Mouse (Mus musculus): ENCODE measurements at regions not wholly inside any gene's neighbourhood (a gene's known extent, or its start where the extent isn't known, plus 50 kb on each side); places are given as distances from the start of the nearest gene placed in this dataset.

DNA sequence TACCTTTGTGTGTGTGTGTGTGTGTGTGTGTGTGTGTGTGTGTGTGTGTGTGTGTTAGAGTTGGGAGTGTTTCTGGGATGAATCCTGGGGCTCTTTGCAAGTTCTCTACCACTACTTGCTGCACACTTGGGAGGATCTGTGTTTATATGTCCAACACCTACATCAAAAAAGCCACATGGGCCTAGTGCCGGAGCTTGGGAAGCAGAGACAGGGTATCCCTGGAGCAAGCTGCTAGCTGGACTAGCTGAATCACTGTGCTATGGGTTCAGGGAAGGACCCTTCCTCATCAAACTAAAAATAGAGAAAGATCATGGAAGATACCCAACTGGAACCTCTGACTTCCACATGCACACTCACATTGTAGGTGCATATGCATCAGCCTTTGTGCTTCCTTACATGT is 187.4 kb downstream of the Insig2 start:
- DNase-seq (ENCODE audit: low spot score in 2 of 2): no peak

DNA sequence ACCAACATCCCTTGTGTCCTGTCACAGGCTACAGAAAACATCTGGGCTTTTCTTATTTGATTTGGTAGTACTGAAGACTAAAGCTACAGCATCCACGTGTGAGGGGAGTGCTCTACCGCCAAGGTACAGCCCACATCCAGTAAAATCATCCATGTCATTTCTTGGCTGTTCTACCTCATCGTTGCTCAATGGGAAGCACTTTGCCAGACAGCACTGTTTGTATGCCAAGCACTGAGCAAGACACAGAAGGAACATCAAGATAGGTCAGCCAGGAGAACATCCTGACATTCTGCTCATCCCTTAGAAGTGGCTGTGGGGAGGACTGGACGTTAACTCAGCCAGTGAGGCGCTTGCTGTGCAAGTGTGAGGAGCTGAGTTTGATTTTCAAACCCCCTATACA is 178.9 kb downstream of the Insig2 start:
- DNase-seq (ENCODE audit: low spot score in 2 of 2): no peak

DNA sequence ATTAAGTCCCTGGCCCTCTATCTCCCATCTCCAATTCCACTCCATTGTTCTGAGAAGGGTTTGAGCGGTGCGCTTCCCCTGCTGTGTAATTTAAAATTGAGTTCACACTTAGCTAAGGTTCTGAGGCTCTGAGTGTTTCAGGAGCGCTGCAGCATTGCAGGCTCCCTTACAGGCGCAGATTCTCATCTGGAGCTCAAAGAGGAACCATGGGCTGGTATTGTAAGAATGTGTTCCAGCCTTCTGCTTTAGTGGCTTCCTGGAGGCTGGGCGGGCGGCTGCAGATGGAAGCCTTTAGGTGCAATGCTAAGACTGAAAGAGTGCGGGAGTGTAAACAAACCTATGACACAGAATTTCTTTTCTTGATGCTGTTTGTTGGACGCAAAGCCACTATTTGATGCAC is 177.8 kb downstream of the Insig2 start:
- peak in 1 of 2 experiments; percentile 16 for DNase-seq (ENCODE audit: low spot score in 2 of 2)

DNA sequence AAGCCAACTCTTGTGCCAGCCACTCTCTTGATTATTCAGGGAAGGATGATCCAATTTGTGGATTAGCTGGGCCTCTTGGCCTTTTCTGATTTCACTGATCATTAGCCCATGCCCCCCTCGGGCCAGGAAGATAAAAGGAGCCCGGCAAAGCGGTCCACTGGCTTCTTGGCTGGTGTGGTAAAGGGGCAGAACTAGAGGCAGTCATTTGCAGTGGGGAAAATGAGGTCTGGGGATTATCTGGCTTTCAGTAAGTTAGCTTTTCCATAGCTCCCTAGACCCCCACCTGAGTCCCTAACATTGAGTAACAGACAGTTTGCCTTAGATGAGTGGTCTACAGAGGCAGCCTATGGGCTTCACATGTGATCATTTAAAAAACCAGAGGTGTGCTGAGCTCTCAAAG is 163.7 kb downstream of the Insig2 start:
- no peak for DNase-seq (ENCODE audit: low spot score in 2 of 2)

DNA sequence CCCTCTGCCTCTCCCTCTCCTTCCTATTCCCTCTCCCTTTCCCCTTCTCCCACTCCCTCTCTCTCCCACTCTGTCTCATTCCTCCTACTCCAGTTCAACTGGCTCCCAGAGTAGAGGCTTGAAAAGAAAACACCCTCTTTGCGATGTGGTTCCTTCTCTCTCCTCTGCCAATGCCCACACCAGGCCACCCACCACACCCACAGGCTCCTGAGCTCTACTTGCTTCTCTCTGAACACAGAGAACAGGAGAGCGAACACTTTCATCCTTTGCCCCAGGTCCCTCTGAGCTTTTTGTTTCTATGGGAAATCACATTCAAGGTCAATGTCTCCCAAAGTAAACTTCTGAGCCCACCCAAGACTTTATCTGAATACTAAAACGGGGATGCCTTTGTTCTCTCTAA is 155.8 kb downstream of the Insig2 start:
- no peak for DNase-seq (ENCODE audit: low spot score in 2 of 2)

DNA sequence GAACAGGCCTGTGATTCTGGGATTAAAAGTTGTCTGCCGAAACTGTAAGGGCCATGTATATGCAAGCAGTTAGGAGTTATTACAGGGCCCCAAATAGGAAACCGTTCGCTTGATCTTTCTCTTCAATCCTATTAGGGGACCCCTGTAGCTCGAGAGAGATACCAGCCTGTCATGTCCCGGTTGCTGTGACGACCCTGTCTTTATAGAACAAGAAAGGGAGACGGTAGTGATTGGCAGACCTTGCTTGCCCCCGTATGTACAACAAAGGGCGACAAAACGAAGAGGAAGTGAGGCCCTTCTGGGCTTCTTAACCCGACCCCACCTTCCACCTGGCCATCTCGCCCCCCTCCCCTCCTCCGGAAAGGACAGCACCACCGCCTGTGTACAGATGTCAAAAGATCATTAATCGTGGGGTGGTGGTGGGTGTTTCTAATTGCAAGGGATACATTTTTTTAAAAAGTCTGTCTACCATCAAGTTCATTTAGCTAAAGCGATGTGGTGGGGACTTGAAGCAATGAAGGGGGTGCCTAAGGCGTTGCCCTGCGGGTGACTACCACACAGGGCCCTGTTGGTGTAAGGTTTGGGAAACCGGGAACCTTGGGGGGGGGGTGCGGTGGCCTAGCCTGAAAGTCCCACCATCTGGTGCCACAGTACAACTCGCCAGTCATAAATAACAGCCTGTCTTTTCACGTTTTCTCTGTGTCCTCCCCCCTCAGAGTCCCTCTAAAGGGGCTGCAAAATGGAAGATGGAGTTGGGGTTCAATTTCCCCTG is 155.1 kb downstream of the Insig2 start:
- no peak for DNase-seq (ENCODE audit: low spot score in 2 of 2)

DNA sequence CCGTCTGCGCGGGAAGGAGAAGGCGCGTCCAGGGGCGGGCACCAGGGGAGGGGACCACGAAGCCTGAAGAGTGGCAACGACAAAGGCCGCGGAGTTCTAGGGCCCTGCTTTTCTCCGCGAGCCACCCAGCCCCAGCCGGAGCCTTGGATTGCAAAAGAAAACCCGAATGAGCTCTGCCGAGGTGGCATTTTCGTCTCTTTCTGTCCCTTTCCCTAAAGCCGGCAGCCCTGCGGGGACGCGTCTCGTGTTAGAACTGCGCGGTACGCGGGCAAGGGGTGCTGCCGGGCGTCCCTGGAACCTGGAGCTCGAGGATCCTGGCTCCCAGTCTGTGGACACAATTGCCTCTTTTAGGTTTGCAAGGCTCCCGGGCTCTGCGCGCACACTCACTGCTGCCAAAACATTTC is 154.5 kb downstream of the Insig2 start:
- no peak for DNase-seq (ENCODE audit: low spot score in 2 of 2)

DNA sequence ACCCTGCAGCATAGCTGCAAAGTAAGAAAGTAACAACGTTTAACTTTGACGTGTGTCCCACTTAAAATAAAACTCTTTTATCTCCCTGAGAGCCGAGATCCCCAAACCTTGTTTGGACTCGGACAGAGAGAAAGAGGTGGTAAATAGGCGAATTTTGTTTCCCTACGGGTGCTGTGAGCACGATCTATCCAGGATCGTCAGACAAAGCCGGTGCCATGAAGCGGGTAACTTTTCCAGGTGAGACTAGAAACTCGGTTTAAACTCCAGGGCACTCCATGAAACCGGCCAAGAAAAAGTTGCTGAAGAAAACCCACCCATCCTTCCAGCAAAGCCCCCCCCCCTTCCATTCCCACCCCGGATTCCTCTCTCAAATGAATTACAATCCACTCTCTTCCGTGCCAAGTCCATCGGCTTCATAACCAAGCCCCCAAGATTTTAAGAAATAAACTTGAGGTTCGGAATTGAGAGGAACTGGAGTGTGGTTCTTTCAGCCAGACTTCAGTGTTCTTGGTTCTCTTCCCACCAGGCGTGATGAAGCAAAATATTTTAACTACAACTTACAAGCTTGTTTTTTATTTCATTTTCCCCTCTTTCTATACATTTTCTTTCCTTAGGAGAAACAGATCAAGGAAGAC is 153.7 kb downstream of the Insig2 start:
- DNase-seq (ENCODE audit: low spot score in 2 of 2): no peak

DNA sequence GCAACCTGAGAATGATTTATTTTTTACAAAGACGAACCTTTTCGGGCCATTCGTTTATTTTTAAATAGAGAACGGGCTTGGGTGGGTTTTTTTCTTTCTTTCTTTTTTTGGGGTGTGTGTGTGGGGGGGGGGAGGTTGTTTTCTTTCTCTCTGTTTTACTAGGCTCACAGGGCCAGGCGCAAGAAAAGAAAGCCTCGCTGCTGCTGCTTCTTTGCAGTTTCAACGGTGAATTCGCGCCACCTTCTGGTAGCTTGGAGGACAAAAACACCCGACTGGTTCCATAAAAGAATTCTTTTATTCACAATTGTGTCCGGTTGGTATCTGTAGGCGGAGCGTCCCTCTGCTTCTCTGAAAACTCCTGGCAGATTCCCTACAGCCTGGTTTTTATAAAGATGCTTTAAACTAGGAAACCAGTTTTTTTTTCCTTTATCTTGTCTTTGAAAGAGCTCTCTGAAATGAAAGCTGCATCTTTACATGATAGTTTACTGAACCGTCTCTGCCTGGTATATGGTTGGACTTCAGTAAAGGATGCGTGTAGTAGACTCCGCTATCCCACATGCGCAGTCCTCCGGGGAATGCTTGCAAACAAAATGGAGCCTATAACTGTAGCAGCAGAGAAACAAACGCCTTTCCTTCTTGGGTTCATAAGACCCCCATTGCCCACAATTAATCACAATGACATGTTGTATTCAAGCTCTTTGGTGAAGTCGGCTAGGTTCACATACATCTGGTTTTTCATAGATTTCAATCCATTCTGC is 151.9 kb downstream of the Insig2 start:
- peak; percentile 68 to 95 for DNase-seq (ENCODE audit: low spot score in 2 of 2)

DNA sequence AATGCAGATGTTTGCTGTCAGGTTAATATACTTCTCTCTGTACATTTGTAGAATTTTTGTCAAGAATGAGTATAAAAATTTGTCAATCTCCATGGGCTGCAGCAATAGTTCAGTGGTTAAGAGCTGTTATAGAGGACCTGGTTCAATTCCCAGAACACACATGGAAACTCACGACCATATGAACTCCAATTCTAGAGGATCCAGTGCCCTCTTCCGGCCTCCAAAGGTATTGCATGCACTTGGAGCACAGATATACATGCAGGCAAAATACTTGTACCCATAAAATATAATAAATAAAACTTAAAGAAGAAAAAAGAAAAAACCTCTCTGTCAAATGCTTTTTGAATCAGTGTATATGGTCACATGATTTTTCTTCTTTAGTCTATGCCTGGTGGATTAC is 143.5 kb downstream of the Insig2 start:
- no peak for DNase-seq (ENCODE audit: low spot score in 2 of 2)

DNA sequence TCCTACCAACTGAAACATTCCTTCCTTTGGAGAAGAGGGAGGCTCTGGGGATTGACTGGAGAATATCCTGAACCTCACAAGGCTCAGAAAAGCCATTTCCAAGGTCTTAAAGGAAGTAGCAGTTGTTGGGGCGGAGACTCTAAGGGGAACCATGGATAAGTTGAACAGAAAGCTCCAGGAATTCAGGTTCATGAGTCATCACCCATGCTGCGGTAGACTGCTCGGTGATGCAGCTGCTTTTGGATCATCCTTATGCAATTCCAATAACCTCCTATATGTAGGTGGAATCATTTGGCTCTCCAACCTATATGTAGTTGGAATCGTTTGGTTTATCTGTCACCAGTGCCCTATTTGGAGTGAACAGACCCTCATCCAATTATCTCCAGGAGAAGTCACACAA is 137.6 kb downstream of the Insig2 start:
- DNase-seq (ENCODE audit: low spot score in 2 of 2): no peak

DNA sequence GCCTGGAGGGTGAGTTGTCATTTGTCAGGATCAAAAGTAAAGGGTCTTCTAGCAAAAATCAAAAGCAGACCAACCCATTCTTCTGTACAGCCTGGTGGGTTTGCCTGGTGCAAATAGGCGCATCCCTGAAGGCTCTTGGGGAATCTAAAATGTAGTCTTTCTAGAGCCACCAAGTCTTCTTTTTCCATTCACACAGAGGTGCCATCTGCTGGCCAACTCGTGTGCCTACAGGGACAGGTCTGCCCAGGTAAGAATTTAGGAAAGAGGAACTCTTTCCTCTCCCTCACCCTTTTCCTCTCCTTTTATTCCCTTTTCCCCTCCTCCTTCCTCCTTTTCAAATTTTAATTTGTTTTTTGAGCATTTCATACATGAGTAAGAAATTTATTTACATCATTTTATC is 116.5 kb downstream of the Insig2 start:
- peak in 1 of 2 experiments; percentile 19 for DNase-seq (ENCODE audit: low spot score in 2 of 2)

DNA sequence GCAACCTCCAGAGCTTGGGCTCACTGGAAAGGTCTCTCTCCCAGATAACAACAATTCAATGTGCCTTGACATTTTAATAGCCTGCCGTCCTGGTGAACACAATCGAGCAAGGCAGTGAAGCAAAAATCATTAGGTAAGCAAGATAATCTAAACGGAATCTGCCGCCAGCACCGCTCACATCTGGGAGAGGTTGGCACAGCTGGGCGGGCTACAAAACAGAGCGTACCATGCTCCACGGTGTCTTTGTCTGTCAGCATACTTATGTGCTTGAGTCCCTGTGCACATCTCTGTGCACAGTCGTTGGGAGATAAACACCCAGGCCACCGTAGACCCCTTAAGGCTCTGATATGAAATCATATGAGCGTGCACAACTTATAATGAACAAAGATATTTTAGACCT is 108.1 kb downstream of the Insig2 start:
- DNase-seq (ENCODE audit: low spot score in 2 of 2): no peak

DNA sequence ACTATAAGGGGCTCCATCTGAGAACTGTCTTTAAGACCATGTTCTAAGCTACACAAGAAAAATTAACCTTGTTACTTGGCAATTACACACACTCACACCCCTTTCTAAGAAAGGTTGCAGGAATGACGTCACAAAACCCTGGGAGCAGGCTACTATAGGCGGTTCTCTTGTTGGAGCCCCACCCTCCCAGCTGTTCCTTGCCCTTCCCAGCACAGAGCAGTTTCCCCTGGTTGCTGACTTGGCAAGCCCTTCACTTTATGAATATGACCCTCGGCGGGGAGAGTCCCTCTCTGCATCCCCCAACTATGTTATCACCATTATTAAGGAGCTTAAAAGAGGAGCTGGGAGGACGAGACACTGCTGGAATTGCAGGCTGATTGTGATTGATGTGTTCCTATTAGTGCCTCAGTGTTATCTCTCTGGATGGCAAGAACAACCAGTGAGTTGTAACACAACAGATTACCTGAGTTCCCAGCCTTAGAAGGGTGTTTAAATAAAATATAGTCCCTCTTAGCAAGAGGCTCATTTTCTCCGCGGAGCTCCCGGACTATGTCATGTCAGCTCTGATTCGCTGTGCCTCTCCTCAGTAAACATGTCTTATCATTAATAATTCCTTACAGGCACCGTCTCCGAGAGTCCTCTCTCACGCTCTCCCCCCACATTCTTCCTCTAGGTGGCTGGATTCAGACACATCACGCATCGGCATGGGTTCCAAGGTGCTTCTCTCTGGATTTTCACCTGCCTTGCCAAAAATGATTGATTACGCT is 105.7 kb downstream of the Insig2 start:
- DNase-seq (ENCODE audit: low spot score in 2 of 2): no peak

DNA sequence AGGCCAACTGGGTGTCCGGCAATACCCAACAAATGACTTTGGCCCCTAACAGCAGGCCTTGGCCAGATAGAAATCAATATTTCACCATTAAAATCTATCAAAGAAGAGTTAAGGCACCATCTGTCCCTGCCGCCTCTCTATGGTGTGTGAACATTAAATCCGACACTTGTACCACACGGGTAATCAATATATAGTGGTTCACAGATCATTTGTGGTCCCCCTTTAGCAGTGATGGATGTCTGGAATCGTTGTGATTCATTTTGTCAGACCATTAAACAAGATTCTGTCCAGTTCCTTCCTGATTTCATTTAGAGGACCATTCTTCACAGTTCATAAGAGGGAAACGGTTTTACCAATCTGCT is 105.2 kb downstream of the Insig2 start:
- DNase-seq (ENCODE audit: low spot score in 2 of 2): no peak

DNA sequence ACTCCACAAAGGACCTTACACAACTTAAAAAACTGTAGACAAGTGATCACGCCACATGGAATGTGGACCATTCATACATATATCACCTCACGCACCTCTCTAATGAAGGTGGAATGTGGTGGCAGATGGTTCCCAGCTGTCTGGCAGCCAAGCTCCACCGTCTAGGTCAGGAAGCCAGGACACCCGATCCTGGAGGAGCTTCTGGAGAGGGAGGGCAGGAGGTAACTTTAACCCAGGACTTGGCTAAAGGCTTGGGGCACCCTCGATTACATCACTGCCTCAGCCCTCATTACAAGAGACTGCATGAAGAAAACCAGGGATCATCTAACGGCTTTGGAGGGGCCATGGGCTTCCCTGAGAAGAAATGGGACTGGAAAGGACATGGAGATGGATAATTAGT is 88.8 kb downstream of the Insig2 start:
- no peak for DNase-seq (ENCODE audit: low spot score in 2 of 2)

DNA sequence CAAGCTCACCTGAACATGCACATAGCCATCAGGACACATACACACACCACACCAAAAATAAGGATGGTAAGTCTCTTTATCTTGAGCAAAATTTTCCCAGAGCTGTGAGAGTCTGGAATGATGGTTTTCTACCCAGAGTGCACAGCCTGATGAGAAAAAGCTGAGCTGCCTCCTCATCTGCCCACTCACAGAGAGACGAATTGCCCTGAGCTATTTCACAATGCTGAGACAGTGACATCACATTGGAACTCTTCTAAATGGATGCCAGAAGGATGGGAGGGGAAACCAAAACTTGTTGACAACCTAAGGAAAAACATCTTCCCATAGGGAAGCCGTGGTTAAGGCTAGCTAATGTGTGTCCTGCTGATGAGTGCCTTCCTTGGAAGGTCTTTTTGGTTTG is 84.8 kb downstream of the Insig2 start:
- DNase-seq (ENCODE audit: low spot score in 2 of 2): peak; percentile 23 to 66

DNA sequence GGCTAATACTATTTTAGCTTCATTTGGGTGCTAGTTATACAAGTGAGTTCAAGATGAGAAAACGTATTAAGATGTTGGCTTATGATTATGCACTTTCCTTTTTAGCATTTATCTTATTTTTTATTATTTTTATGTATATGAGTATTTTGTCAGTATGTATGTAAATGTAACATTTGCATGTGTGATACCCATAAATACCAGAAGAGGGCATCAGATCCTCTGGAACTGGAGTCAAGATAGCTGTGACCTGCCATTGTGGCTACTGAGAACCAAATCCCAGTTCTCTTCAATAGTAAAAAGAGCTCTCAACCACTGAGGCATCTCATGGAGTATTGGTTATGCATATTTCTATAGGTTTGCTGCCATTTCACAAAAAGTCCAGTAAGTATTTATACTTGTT is 83.3 kb downstream of the Insig2 start:
- no peak for DNase-seq (ENCODE audit: low spot score in 2 of 2)

DNA sequence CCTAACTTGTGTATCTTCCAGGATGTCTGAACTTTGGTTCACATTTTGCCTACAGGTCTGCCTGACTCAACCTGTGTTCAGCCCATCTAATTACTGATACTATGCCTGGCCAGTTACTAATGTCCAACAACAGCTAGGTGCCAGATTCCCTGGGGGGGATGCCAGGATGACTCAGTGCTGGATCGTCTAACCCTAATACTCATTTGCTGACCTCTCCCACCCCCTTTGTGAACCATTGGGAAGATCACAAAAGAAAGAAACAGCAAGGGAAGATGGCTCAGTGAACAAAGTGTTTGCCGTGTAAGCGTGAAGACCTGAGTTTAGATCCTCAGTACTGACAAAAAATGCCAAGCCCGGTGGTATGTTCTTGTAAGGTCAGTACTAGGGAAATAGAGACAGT is 81.7 kb downstream of the Insig2 start:
- DNase-seq (ENCODE audit: low spot score in 2 of 2): no peak

DNA sequence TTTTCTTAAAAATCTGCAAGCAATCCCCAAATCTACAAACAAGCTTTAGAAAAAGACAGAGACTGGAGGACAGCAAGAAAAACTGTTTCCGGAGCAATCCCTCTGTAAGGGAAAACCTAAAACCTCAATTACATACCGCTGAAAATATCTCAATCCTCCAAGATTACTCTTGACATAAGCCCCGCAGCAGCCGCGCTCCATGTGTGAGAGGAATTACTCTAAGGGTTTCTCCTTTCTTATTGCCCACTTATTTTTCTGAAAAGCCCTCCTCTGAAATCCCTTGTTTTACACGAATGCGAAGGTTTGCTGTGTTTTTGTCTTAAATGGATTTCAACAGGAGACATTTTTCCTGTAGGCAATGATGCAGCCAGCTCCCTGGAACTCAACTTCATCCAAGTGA is 80.3 kb downstream of the Insig2 start:
- DNase-seq (ENCODE audit: low spot score in 2 of 2): no peak

DNA sequence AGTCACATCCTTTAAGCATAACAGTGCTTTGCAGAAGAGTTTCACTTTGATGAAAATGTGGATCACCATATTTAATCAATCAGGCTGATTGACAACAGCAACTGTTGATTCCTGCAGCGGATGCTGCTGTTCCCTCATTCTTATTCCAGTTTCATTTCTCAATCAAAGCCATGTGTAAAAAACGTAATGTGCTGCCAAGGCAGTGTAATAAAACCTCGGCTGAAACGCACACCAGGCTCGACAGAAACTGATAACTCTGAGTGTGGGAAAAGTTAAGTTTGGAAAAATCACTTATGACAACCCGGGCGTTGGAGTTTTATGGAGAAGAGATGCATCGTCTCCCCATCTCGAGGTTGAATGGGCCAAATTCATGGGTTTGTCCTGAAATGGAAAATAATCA is 78.2 kb downstream of the Insig2 start:
- peak in 1 of 2 experiments; percentile 24 for DNase-seq (ENCODE audit: low spot score in 2 of 2)
